Mouse (Mus musculus): ENCODE results near the gene Rad50.

Gene Rad50

DNA sequence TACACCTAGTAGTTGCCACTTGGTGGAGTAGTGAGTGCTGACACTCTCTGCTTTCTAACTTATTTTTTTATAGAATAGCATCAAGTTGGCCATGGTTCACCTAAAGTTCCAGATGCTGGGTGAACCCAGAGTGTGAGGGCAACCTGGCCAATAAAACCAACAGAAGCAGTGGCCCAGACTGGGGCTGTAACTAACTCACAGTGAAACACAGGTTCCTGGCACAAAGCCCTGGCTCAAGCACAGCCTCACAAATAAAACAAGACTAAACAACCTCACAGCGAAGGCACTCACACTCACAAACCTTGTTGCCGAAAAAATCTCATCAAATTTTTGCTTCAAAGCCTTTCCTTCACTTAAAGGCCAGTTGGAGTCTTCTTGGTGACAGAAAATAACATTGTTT is 8.6 kb downstream of the Rad50 start:
- in situ Hi-C loops (cut with MseI, MboI), result no loop called here

DNA sequence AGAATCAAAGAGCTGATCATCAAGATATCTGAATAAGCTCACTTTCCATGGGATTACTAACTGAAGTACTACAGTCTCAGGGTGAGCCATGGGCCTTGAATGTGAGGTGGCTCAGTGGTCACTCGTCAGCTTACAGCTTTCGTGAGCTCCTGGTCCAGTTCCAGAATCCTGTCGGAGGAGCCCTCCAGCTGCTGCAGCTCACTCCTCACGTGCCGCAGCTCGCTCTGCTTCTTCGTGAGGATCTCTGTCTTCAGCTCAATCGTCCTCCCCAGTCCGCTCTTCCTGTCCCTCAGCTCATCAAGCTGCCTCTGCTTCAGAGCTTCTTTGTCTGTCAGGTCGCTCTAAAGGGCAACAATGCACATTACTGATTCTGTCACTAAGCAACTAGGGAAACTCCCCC is 15.1 kb downstream of the Rad50 start:
- in situ Hi-C loops (cut with MseI, MboI), result no loop called here

DNA sequence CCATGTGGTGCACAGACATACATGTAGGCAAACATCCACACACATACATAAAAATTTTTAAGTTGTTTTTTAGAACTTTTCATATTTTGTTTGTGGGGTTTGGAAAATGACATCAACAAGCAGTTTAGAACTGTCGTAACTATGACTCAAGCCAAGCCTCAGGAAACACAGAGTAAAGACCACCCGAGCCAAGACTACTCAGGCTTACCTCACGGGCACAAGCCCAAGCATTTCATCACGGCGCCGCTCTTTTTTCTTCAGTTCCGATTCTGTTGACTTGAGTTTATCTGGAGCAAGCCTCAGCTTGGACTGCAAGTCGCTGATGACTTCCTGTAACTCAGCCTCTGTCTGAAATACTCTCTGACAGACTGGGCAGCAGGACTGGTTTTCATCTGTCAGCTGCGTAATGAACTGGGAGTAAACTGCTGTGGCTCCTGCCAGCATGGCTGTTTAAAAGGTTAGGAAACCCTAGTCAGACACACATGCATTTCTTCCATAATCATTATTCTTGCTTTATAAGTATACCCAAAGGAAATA is 24.1 kb downstream of the Rad50 start:
- in situ Hi-C loops (cut with MseI, MboI), result no loop called here

DNA sequence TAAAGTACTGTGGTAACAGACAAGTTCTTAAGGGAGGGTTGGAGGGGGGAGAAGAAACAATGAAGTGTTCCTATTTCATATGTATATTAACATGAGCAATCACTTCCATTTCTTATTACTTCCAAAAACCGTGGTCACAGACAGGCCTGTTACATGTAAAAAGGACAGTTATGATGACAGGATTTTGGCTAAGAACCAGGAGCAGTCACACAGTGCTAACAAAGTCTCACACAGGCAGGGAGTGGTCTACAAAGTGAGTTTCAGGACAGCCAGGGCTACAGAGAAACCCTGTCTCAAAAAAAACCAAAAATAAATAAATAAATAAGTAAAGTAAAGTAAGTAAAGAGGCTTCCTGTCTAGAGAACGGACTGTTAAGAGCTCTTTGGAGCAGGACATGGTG is 24.9 kb downstream of the Rad50 start:
- in situ Hi-C loops (cut with MseI, MboI), result no loop called here

DNA sequence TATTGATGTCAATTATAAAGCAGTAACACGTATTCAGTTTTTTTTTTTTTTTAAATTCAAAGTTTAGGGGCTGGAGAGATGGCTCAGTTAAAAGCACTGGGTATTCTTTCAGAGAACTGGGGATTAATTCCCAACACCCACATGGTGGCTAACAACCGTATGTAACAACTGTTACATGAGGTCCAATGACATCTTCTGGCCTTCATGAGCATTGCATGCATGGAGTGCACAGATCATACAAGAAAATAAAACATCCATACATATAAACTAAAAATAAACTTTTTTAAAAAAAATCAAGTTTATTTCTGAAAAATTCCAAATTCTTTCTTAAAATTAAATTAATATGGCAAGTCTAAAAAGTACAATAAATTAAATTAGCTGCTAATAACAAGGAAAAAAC is 25.4 kb downstream of the Rad50 start:
- in situ Hi-C loops (cut with MseI, MboI), result no loop called here

DNA sequence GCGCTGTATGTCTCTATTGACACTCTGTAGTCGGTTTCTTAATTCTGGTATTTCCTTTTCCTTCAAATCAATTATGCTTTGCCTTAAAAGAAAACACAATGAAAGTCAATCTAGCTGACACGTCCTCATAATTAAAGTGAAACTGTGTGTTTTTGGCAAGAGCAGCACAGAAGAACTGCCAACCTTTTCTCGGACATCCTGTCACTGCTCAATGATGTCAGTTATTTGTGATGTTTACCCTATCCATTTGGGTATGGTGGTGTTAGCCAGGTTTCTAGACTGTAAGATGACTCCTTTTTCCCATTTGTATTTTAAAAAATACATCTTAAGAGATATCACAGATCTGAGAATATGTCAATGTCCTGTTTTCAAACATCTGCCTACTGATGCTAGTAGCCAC is 27.0 kb downstream of the Rad50 start:
- in situ Hi-C loops (cut with MseI, MboI), result no loop called here

DNA sequence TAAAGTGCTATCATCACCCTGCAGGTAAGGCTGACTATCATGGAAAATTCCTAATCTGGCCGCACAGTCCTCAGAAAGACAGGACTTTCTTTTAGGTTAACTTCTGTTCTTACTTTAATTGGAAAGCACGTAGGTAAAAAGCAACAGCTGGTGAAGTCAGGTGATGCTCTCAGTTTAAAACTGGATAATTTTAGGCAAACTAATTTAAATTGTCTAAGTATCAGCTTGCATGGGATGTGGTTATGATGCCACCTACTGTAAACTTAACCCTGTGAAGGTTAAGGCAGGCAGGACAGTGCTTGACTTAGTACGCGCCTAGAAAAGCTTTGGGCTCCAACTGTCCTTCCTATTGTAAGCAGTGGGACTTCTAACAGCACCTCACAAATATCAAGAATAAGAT is 35.7 kb downstream of the Rad50 start:
- in situ Hi-C loops (cut with MseI, MboI), result no loop called here

DNA sequence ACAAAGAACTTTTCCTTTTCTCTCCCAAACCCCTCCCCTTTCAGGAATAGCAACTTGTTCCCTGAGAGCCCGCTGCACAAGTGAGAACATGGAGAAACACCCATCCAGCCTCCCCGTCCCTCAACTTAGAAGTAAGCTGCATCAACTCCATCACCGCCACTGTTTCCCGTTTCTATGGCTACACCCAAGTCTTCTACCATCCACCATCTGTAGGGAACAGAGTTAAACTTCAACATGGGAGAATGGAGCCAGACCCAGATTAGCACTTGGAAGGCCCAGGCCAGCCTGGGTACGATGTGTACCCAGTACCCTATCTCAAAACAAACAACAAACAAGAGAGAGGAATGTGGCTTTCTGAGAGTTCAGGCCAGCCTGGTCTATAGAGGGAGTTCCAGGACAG is 43.0 kb downstream of the Rad50 start:
- in situ Hi-C loops (cut with MseI, MboI), result no loop called here

DNA sequence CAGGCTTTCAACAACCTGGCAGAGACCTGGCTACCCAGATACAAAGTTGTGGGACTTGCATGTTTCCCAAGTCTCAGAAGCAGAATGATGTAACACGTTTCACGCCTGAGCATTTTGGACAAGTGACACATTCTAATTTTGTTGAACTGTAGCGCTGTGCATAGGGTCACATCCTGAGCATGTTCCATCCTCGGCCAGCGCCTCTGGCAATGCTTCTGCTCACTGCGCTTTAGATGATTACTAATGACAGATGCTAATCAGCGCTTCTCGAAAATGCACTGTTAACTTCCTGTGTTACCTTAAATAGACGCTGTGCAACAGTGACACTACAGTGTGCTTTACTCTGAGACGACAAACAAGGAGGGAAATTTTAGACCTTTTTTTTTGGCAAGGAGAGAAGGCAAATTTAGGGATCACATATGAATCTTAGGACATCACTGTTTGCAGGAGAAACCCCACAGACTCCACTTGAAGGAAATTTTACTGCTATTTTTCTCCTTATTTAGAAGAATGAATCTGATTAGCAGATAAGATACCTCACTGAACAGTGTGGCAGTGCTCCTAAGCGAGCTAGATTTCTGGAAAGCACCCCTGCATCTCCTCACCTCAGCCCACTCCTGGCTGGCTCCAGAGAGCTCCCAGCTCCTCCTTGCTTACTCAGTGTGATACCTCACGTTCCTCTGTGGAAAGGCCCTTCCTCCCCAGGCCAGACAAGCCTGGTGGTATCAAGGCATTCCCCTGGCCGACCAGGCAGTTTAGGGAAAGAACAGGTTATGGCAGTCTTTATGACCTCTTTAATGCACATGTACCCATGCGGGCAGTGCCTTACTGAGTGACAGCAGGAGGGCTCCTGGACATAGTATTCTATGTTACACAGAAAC is 44.1 kb downstream of the Rad50 start:
- in situ Hi-C loops (cut with MseI, MboI), result no loop called here

DNA sequence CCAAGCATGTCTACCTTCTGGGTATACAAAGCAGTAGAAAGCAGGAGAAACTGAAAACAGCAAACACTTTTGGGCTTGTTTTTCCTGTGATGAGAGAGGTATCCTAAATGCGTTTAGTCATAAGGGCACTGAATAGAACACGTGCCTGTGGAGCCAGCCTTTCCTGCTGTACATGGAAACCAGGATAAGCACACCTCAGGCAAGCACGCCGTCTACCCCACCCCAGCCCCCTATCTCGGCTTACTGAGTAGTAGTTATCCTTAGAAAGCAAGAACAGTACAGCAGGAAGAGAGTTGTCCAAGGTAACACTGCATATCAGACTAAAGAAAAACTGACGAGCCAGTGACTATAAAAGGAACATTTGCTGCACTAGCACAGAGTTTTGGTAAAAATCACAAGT is 49.3 kb downstream of the Rad50 start:
- in situ Hi-C loops (cut with MseI, MboI), result no loop called here

DNA sequence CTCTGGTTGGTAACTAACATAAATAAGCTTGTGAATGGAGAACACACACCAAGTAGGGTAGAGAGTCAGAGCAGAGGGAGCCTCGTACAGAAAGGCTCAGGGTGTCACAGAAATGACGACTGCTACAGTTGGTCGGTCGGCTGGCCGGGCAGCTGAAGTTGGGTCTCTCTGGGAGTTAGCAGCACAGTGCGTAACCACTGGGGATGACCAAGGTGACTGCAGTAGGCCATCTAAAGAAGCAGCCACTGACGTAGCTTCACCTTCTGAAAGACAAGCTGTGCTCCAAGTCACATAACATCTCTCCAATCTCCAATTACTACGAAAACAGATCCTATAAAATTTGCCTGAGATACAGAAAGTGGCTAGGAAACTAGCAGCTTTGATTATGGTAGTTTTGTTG is 49.7 kb downstream of the Rad50 start:
- in situ Hi-C loops (cut with MseI, MboI), result no loop called here

DNA sequence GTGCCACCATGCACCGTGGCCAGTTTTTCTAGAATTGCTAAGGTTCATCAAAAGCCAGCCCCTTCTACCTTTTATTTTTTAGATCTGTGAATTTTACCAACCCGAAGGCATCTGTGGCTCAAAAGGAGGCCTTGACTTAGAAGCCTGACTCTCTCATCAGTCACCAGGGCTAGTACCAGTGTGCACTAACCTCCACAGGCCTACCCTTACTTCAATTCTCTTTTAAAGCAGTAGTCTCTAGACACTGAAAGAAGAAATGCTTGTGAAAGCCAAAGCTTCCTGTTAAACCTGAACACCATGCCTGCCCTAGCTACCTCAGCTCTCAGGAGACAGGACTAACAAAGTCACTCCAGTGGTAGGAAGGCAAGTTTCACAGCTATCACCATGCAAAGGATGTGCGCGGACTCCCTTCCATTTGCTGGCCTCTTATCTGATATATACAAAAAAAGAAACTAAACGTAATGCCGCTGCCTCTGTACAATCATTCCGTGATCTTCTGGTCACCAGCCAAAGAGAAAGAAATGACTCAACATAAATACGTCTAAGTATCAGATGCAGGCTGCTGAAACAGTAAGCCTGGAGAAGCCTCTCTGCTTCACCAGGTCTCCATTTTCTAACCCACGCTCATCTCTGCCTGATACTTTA is 50.4 kb downstream of the Rad50 start:
- in situ Hi-C loops (cut with MseI, MboI), result no loop called here

DNA sequence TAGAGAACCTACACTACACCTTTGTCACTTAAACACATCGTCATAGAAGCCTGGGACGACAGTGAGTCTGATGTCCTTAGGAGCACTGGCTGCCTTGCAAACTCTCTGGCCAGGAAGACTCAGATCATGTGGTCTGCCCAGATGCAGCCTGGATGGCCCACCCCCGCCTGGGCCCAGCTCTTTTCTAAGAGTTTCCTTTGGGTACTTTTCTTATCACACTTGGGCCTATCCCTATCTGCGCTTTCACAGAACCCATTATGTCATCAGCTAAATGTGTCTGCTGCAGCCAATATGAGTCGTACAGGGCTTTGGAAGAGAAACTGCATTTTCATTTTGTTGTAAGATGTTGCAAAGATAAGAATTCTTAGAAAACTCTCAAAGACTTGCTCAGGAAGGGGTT is 52.1 kb downstream of the Rad50 start:
- in situ Hi-C loops (cut with MseI, MboI), result no loop called here

DNA sequence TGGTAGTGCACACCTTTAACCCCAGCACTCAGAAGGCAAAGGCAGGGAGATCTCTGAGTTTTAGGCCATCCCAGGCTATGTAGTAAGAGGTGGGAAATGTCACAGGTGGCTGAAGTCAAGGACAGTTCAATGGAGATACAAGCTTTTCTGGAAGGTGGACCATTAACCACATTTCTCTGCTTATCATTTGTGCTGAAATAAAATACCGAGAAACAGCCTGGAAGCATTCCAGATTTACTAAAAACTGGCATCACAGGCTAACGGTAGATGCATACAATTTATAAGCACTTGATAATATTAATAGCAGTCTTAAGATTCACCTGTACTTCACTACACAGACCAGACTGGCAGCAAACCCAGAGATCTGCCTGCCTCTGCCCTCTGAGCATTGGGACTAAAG is 54.7 kb downstream of the Rad50 start:
- in situ Hi-C loops (cut with MseI, MboI), result no loop called here

DNA sequence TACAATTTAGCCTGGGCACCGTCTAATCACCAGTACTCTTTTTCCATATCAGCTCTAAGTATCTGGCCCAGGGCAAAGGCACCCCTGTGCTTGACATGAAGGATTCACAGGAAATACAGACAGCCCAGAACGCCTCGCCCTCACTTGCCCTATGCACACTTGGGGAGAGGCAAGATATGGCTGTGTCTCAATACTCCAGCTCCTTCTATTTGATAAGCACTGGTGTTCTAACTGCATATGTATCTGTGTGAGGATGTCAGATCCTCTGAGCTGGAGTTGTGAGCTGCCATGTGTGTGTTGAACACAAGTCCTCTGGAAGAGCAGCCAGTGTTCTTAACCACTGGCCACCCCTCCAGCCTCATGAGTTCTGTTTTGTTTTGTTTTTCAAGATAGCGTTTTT is 55.7 kb downstream of the Rad50 start:
- in situ Hi-C loops (cut with MseI, MboI), result no loop called here

DNA sequence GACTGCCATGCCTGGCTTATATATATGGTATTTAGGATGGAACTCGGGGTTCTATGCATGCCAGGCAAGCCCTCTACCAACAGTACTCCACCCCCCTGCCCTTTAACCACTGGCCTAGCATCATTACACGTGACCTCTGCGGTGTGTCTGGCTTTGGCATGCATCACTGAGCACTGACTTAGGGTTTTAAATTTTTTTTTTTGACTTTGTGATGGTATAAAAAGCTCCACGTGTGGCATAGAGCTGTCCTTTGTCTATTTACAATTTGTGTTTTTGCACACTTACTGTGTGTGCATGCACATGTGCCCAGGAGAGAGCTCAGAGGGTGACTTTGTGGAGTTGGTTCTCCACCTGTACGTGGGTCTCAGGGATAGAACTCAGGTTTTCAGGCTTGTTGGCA is 63.1 kb downstream of the Rad50 start:
- in situ Hi-C loops (cut with MseI, MboI), result no loop called here

DNA sequence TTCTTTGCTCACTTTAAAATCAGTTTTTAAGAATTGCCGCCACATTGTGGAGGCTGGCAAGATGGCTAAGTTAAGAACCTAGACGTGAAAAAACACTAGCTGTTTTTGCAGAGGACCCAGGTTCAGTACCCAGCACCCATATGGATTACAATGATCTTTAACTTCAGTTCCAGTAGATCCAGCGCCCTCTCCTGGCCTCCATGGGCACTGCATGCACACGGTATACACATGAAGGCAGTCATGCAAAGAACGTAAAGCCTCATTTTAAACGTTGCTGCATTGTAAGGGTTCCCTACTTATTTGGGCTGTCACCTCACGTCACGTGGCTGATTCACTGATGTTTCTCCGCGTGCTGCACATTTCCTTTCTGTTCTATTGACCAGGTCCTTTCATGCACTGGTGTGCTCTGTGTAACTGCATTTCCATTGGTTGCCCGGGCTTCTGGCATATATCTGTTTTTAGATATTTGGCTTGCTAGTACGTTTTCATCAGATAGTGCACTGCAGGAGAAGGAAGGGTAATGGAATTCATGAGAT is 64.3 kb downstream of the Rad50 start:
- in situ Hi-C loops (cut with MseI, MboI), result no loop called here

DNA sequence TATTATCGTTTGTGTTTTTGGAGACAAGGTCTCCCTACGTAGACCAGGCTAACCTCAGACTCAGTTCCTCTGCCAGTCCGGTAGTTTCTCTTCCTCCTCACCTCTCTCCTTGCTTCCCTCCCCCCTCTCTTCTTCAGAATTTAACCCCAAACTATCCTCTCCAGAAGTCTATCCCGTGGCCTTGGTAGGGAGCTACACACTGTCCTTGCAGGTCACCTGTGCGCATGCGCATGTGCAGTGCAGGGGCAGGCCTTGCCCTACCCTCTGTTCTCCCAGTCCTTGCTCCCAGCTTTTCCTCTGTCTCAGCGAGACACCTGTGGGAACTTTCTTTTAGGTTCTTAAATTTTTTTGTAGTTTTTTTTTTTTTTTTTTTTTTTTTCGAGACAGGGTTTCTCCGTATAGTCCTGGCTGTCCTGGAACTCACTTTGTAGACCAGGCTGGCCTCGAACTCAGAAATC is 69.3 kb downstream of the Rad50 start:
- in situ Hi-C loops (cut with MseI, MboI), result no loop called here

DNA sequence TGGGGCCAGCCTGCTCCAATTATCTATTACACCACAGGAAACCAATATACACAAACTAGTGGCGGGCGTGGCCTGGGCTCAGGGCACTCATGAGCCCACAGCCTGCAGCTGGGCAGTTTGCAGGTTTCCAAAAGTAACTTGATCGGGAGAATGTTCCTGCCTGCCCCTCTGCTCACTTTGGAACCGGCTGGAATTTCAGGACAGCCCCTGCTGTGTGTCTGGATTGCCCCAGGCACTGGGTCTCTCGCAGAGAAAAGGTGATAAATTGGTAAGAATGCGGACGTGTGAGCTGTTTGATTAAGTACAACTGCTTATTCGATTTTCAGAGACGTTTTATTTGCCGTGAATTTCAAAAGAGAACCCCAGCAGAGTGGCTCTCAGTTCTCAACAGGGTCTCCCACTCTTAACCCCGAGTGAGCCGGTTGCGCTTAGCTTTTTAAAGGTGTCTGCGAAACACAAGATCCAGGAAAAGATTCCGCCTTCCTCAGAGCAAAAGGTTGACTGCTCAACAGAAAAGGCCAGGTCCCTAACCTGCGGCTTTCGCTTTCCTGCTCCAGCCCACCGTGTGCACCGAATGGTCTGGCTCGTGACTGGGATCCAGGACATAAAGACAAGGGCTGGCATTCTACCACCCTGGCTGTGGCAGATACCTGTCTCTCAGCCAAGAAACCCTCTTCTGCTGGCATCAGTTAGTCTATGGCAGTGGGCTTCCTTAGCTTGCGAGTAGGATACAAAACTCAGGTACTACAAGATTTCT is 69.9 kb downstream of the Rad50 start:
- in situ Hi-C loops (cut with MseI, MboI), result no loop called here

DNA sequence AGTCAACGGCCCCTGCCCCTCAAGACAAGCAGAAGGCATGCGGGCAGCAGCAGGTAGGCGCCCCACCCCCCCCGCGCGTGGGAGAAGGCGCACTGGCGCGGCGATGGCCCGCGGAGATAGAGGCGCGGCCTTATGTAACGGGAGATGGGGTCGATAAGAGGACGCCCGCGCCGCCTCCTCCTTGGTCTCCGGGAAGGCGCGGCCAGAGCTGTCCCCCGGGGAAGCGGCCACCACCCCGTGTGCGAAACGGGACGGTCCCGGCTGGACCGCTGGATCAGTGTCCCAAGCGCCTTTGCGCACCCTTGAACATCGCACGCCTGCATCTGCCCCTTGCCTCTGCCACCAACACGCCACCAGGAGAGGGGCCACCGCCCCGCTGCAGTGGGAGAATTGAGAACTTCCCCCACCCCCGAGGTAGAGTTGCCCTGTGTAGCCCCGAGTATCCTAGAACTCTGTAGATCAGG is 70.9 kb downstream of the Rad50 start:
- in situ Hi-C loops (cut with MseI, MboI), result no loop called here

DNA sequence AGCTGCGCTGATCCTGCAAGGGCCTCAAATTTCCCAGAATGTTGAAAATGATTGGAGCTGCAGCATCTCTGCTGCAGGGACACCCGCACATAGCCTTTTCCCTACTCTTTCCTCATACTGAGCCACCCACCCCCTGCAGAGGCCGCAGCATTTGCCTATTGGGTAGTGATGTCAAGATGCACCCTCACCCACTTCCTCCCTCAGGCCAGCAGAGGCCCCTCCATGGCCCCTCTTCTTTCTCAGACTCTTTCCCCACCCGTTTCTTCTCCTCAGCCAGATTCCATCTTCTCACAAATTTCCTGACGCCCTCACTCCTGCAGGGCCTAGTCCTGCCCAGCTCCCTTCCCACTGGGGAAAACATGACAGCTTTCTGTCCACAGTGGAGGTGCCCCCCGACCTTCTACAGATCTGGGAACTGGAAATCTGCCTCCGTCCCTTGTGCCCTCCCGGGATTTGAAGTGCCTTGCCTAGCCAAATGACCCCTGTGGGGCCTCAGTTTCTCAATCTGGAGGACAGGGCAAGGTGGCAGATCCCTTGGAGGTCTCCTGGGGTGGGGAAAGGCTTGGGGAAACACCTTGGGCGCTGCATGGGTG is 71.4 kb downstream of the Rad50 start:
- in situ Hi-C loops (cut with MseI, MboI), result no loop called here

DNA sequence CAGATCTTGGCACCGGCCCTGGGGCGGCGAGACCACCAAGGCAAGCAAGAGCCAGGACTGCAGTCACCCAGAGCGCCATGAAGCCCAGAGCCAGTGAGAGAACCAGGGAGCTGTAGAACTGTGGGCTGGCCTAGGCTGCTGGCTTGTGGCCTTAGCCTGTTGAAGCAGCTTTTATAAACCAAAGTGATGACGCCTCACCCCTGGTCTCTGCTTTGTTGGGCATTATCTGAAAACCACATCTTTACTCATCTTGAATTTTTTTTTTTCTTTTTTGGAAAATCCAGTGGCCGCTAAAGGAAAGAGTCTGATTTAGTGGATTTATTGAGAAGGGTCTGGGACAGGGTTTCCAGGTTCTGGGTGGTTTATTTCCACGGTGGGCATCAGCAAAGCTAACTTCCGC is 72.6 kb downstream of the Rad50 start, which contains the start of gene Il13:
Il13 (minus strand) TSS at position 147 of the 400 bp plus-strand sequence.
- in situ Hi-C loops (cut with MseI, MboI), result no loop called here

Measured in mouse trophoblast stem cell (cell line).